Mouse (Mus musculus): ENCODE results near the gene Stx12. TPM values are rescaled to one million over a fixed set of nuclear protein-coding genes. Genes with fewer than 3 reads are reported as not detected.

Stx12 gene
- polyA plus RNA-seq, 1 experiment, result 89.0 TPM

GRCm38 (mm10) chr4:132804331-132804730, 80.0 kb downstream of the Stx12 start:
- H3K4me1 ChIP-seq (ENCODE audit: control insufficient read depth, insufficient read depth, low read length), result no peaks in the 10 kb centered on the region
- no peak for TF ChIP-seq CTCF (IDR thresholded peaks at IDR 0.05; ENCODE audit: borderline replicate concordance, insufficient read depth, low read depth, low read length)
- no peaks in the 10 kb centered on the region; the same call in 1 of the 2 replicates for H3K27me3 ChIP-seq (ENCODE audit: control insufficient read depth, insufficient read depth, low read length)
- H3K4me3 ChIP-seq (replicated peaks; ENCODE audit: insufficient read depth, low read depth, low read length), result no peak overlapping the region
- DNase-seq, result no peak
- no peak overlapping the region for H3K27ac ChIP-seq (ENCODE audit: insufficient read depth, low read length)
- WGBS, result 90% methylated on average over 6 of the region's 6 CpGs

GRCm38 (mm10) chr4:132803876-132804275, 80.4 kb downstream of the Stx12 start:
- H3K27me3 ChIP-seq (ENCODE audit: control insufficient read depth, insufficient read depth, low read length), result no peaks in the 10 kb centered on the region; the same call in 1 of the 2 replicates
- H3K27ac ChIP-seq (ENCODE audit: insufficient read depth, low read length), result no peak overlapping the region
- no peaks in the 10 kb centered on the region for H3K4me1 ChIP-seq (ENCODE audit: control insufficient read depth, insufficient read depth, low read length)
- DNase-seq, result no peak
- no peak overlapping the region for H3K4me3 ChIP-seq (replicated peaks; ENCODE audit: insufficient read depth, low read depth, low read length)
- TF ChIP-seq POLR2A (IDR thresholded peaks at IDR 0.05; ENCODE audit: borderline replicate concordance, insufficient read depth, low read length) (no peak), CTCF (IDR thresholded peaks at IDR 0.05; ENCODE audit: borderline replicate concordance, insufficient read depth, low read depth, low read length) (no peak)
- WGBS, result 97% methylated on average over 7 of the region's 7 CpGs

Other genes starting within 250 kb of the Stx12 start
- gene Eya3, start 245.5 kb downstream of the Stx12 start, polyA plus RNA-seq (2012; rRNA removed), result 25.1 and 27.9 TPM in 2 replicates
- gene Xkr8, start 152.0 kb downstream of the Stx12 start, polyA plus RNA-seq (2012; rRNA removed), result 7.4 and 7.6 TPM in 2 replicates
- gene Smpdl3b, start 127.3 kb downstream of the Stx12 start, polyA plus RNA-seq (2012; rRNA removed), result 1.6 and 1.9 TPM in 2 replicates
- gene Rpa2, start 116.2 kb downstream of the Stx12 start, polyA plus RNA-seq (2012; rRNA removed), result 20.0 and 21.3 TPM in 2 replicates
- 0.41 and 0.44 TPM in 2 replicates for gene Themis2, start 88.1 kb downstream of the Stx12 start, polyA plus RNA-seq (2012; rRNA removed)
- 67.6 and 69.2 TPM in 2 replicates for gene Ppp1r8, start 41.3 kb downstream of the Stx12 start, polyA plus RNA-seq (2012; rRNA removed)
- 30.0 and 30.5 TPM in 2 replicates for gene Fam76a, start 38.0 kb upstream of the Stx12 start, polyA plus RNA-seq (2012; rRNA removed)
- 0.32 and 0.38 TPM in 2 replicates for gene Fgr, start 89.6 kb upstream of the Stx12 start, polyA plus RNA-seq (2012; rRNA removed)
- 30.8 and 34.3 TPM in 2 replicates for gene Ahdc1, start 126.8 kb upstream of the Stx12 start, polyA plus RNA-seq (2012; rRNA removed)
- gene Wasf2, start 246.0 kb upstream of the Stx12 start, polyA plus RNA-seq (2012; rRNA removed), result 15.0 and 16.3 TPM in 2 replicates

Data from cerebellum, adult 2 months (tissue).